Mouse (Mus musculus) midbrain, embryonic 14.5 days (tissue): ENCODE results near the gene Nol12. TPM values are rescaled to one million over a fixed set of nuclear protein-coding genes. Genes with fewer than 3 reads are reported as not detected.

ENCODE experiments used
- ATAC-seq: fragments of 200-750 bp; cut with Nextera tagmentation; 2 replicates; pipeline ENCODE4 v1.8.0; 2017; ENCODE audit warnings: moderate number of reproducible peaks, moderate library complexity; ENCODE audit not compliant: low FRiP score, low TSS enrichment
- DNase-seq: peaks from one replicate; pipeline ENCODE4 v3.0.0-alpha.2; 2015
- H3K27ac ChIP-seq: fragments of 300-500 bp; sonication (generic); replicated peaks from 2 replicates; pipeline ENCODE4 v1.5.1; 2014; ENCODE audit warnings: mild to moderate bottlenecking, low read depth, low read length, moderate library complexity
- H3K27me3 ChIP-seq: fragments of 300-500 bp; sonication (generic); 2 replicates; pipeline ENCODE4 v1.6.1; 2014; ENCODE audit warnings: low read length, control low read depth, mixed read lengths; ENCODE audit not compliant: control insufficient read depth, insufficient read depth
- H3K36me3 ChIP-seq: fragments of 300-500 bp; sonication (generic); 2 replicates; pipeline ENCODE4 v1.6.1; 2014; ENCODE audit warnings: low read length, control low read depth; ENCODE audit not compliant: control insufficient read depth, insufficient read depth
- H3K4me1 ChIP-seq: fragments of 300-500 bp; sonication (generic); 2 replicates; pipeline ENCODE4 v1.6.1; 2014; ENCODE audit warnings: mild to moderate bottlenecking, antibody characterized with exemption, low read length, control low read depth; ENCODE audit not compliant: control insufficient read depth, insufficient read depth
- H3K4me2 ChIP-seq: fragments of 300-500 bp; sonication (generic); 2 replicates; pipeline ENCODE4 v1.6.1; 2014; ENCODE audit warnings: mild to moderate bottlenecking, low read length, moderate library complexity
- H3K4me3 ChIP-seq: fragments of 300-500 bp; sonication (generic); replicated peaks from 2 replicates; pipeline ENCODE4 v1.5.1; 2014; ENCODE audit warnings: low read depth, low read length
- H3K9ac ChIP-seq: fragments of 300-500 bp; sonication (generic); replicated peaks from 2 replicates; pipeline ENCODE4 v1.6.1; 2014; ENCODE audit warnings: mild to moderate bottlenecking, low read length, moderate library complexity
- H3K9me3 ChIP-seq: fragments of 300-500 bp; sonication (generic); 2 replicates; pipeline ENCODE4 v1.6.1; 2016; ENCODE audit warnings: low read length, control low read depth, mixed read lengths; ENCODE audit not compliant: control insufficient read depth
- WGBS: fragments of 180-500 bp; shearing (Covaris S2); extraction: QIAGEN DNeasy Blood & Tissue Kit; methylation state at CpG from one replicate; pipeline ENCODE4 v1.1.7; 2014; 5-methylcytosine and 5-hydroxymethylcytosine counted together
- polyA plus RNA-seq: library from polyadenylated mRNA; unstranded; fragments of >200 nt; fragmentation: Nextera tagmentation; extraction: Ambion mirVana; gene quantifications from 2 replicates; pipeline ENCODE4 v1.2.1, GENCODE M21; 2014

Nol12 gene
- polyA plus RNA-seq, 1 experiment from 2014 or later, result 61.0 TPM

DNA sequence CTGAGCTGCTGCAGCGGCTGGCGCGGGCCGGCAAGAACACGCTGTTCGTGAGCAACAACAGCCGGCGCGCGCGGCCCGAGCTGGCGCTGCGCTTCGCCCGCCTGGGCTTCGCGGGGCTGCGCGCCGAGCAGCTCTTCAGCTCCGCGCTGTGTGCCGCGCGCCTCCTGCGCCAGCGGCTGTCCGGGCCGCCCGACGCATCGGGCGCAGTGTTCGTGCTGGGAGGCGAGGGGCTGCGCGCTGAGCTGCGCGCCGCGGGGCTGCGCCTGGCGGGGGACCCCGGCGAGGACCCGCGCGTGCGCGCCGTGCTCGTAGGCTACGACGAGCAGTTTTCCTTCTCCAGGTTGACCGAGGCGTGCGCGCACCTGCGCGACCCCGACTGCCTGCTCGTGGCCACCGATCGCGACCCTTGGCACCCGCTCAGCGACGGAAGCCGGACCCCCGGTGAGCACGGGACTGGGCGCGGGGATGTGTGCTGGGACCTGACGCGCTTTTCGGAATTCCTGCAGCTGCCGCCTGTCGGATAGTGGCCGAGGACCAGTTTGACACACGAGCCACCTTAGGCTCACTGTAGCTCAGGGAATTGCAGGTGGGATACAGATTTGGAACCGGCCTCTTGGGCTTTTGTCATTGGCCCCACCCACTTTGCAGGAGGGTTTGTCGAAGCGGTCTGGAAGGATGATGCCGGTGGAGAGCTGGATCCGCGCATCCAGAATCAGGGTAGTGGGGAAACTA, 20.5 kb upstream of the Nol12 start:
- ATAC-seq, result peak; percentile 74
- Histone ChIP-seq H3K27me3 (no peaks in the 10 kb centered on the region), H3K4me3 (peak overlapping the region; percentile 77), H3K4me2 (peak overlapping the region; percentile 87), H3K9ac (peak overlapping the region; percentile 84), H3K27ac (peak overlapping the region; percentile 96), H3K36me3 (peaks cover 14% of the 10 kb centered on the region), H3K4me1 (peaks cover 26% of the 10 kb centered on the region), H3K9me3 (no peaks in the 10 kb centered on the region)
- under 1% methylated on average over 85 of the region's 87 CpGs for WGBS
- peak; percentile 87 for DNase-seq

DNA sequence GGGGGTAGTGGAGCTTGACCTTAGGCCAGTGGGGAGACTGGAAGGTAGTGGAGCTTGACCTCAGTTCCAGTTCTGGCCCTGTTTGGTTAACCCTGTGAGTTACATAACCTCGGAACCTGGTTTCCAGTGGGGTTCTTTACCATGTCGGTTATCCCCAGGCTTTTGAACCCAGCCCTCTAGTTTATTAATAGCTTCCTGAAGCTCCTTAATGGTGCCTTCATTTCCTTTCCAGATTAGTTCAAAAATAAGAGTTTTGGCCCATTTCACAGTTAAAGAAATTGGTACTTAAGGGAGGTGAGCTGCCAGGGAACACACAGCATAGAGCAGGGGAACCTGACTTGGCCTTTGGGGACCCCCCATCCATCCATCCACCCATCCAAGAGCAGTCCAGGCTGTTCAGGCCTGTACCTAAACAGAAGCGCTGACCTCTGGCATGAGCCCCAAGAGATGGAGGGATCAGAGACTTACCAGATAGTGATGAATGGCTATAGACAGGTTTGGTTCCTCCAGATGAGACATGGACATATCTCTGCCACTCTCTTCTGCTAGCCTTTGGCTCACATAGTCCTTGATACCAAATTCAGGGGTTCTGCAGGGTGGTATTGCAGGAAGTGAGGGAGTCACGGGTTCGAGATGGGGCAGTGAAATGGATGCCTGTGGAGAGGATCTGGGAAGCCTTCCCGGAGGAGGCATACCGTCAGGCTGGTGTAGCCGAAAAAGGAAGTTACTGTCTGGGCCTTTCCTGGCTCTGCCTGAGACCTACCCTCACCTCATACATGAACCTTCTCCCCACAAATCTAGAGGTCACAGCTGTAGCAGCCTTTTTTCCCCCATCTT, 19.7 kb upstream of the Nol12 start:
- Histone ChIP-seq H3K4me1 (peaks cover 26% of the 10 kb centered on the region), H3K4me2 (peak overlapping the region; percentile 87), H3K9me3 (no peaks in the 10 kb centered on the region), H3K36me3 (peaks cover 21% of the 10 kb centered on the region), H3K4me3 (peak overlapping the region; percentile 77), H3K27ac (peak overlapping the region; percentile 96), H3K9ac (peak overlapping the region; percentile 84), H3K27me3 (no peaks in the 10 kb centered on the region)
- 49% methylated on average over 8 of the region's 8 CpGs for WGBS
- DNase-seq, result no peak
- ATAC-seq, result no peak

GRCm38 (mm10) chr15:78915660-78916017, 19.1 kb upstream of the Nol12 start:
- H3K4me3 ChIP-seq, result peak overlapping the region; percentile 77
- peak overlapping the region; percentile 76 for H3K27ac ChIP-seq
- H3K4me2 ChIP-seq, result peak overlapping the region; percentile 87
- no peaks in the 10 kb centered on the region for H3K9me3 ChIP-seq
- 7% methylated on average over 8 of the region's 8 CpGs for WGBS
- no peaks in the 10 kb centered on the region for H3K27me3 ChIP-seq
- peaks cover 26% of the 10 kb centered on the region for H3K4me1 ChIP-seq
- ATAC-seq (peak; percentile 18; the same call in 1 of the 2 replicates), DNase-seq (peak; percentile 93)
- H3K36me3 ChIP-seq, result peaks cover 21% of the 10 kb centered on the region
- H3K9ac ChIP-seq, result peak overlapping the region; percentile 84

DNA sequence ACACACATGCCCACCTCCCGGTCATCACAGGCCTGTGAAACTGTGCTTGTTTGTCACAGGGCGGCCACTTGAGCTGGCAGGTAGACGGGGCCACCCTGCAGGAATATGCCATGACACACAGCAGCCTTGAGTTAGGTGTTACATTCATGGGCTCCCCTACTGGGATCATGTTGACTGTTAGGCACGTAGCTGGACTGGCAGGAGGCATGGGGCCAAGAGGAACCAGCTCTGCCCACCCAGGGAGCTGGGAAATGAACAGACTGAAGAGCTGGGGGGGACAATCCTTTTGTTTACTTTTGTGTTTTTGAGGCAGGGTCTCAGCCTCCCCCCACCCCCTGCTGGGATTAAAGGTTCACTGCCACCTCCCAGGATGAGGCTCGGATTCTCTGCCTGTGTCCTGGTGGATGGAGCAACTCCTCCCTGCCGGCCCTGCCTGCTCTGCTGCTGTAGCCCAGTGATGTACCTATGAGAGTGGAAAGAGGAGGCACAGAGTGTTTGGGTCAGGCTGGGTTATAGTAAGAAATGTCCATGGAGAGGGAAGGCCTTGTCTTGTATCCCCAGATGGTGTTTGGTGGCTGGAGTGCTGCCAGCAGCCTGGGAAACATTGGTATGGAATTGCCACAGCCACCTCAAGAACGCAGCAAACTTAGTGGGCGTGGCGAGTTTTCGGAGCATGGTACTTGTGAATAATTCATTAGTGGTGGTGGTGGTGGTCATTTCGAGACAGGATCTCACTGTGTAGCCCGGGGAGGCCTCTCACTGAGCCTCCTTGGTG, 18.5 kb upstream of the Nol12 start:
- DNase-seq (peak; percentile 65), ATAC-seq (no peak)

GRCm38 (mm10) chr15:78918126-78918525, 16.6 kb upstream of the Nol12 start:
- Histone ChIP-seq H3K27me3 (no peaks in the 10 kb centered on the region), H3K4me1 (peaks cover 24% of the 10 kb centered on the region), H3K4me2 (no peak overlapping the region), H3K9me3 (no peaks in the 10 kb centered on the region), H3K9ac (no peak overlapping the region), H3K27ac (no peak overlapping the region), H3K4me3 (no peak overlapping the region), H3K36me3 (peaks cover 21% of the 10 kb centered on the region)
- DNase-seq, result no peak
- WGBS, result 94% methylated on average over 23 of the region's 23 CpGs
- no peak for ATAC-seq

More for the DNA sequence above, 18.5 kb upstream of the Nol12 start:
- peak overlapping the region; percentile 87 for H3K4me2 ChIP-seq
- H3K4me1 ChIP-seq, result peaks cover 26% of the 10 kb centered on the region
- WGBS, result 24% methylated on average over 12 of the region's 12 CpGs
- peak overlapping the region; percentile 76 for H3K27ac ChIP-seq
- no peaks in the 10 kb centered on the region for H3K9me3 ChIP-seq
- H3K4me3 ChIP-seq, result peak overlapping the region; percentile 77
- H3K27me3 ChIP-seq, result no peaks in the 10 kb centered on the region
- H3K9ac ChIP-seq, result peak overlapping the region; percentile 57
- H3K36me3 ChIP-seq, result peaks cover 21% of the 10 kb centered on the region

- H3K9ac ChIP-seq, result no peak overlapping the region
- no peak for ATAC-seq
- H3K27ac ChIP-seq, result no peak overlapping the region
- no peak overlapping the region for H3K4me2 ChIP-seq
- no peaks in the 10 kb centered on the region for H3K9me3 ChIP-seq
- no peak overlapping the region for H3K4me3 ChIP-seq
- peaks cover 18% of the 10 kb centered on the region for H3K4me1 ChIP-seq
- 82% methylated on average over 12 of the region's 12 CpGs for WGBS
- peaks cover 21% of the 10 kb centered on the region for H3K36me3 ChIP-seq
- H3K27me3 ChIP-seq, result no peaks in the 10 kb centered on the region
- DNase-seq, result no peak
These were observed 14.8 kb upstream of the Nol12 start for GRCm38 (mm10) chr15:78919914-78920313.

GRCm38 (mm10) chr15:78922700-78923099, 12.0 kb upstream of the Nol12 start:
- Histone ChIP-seq H3K4me1 (peaks cover 10% of the 10 kb centered on the region), H3K4me3 (no peak overlapping the region), H3K36me3 (peaks cover 20% of the 10 kb centered on the region), H3K9ac (no peak overlapping the region), H3K9me3 (no peaks in the 10 kb centered on the region), H3K27me3 (peaks cover 4% of the 10 kb centered on the region; the same call in 1 of the 2 replicates), H3K27ac (no peak overlapping the region), H3K4me2 (no peak overlapping the region)
- no peak for DNase-seq
- no peak for ATAC-seq
- WGBS, result 86% methylated on average over 7 of the region's 7 CpGs

DNA sequence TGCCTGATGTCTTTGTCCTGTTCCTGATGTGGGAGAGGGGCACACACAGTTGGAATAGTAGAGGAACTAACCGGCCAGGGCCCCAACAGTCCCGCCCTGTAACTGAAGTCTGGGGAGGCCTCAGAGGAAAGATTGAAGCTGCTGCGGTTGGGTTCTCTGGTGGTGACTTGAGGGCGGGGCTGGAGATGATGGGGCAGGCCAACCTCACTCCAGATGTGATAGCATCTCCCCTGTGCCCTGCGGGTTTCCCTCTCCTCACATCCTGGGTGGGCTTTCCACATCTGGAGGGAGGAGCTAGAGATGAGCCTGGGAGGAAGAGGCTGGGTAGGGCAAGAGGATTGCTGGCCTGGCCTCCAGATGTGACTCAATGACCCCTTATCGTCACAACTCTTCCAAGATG, 11.1 kb upstream of the Nol12 start:
- no peak overlapping the region for H3K4me3 ChIP-seq
- no peaks in the 10 kb centered on the region for H3K9me3 ChIP-seq
- DNase-seq (no peak), ATAC-seq (no peak)
- no peak overlapping the region for H3K27ac ChIP-seq
- H3K27me3 ChIP-seq, result peaks cover 4% of the 10 kb centered on the region; the same call in 1 of the 2 replicates
- 79% methylated on average over 6 of the region's 6 CpGs for WGBS
- H3K9ac ChIP-seq, result no peak overlapping the region
- H3K4me1 ChIP-seq, result peaks cover 13% of the 10 kb centered on the region
- peaks cover 13% of the 10 kb centered on the region for H3K36me3 ChIP-seq
- H3K4me2 ChIP-seq, result no peak overlapping the region
